Mouse (Mus musculus): ENCODE measurements around the gene Plcl1.

Gene Plcl1

DNA sequence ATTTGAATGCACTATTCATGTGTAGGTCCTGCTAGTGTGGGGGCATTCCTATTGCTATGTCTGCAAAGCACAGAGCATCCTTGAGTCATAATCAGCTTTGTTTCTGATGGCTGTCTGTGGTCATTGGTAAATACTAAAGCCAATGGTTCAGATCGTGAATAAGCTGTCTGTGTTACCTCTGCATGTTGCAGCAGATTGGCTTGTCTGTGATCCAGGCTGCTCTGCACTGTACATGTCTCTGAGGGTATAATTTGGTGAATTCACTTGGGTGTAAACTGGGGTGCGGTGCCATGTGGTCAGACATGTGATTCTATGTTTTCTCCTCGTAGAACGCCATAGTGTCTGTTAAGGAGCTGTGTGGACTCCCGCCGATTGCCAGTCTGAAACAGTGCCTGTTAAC lies 295.9 kb downstream of the Plcl1 start:
- DNase-seq (ENCODE audit: low read depth, low spot score), result no peak

DNA sequence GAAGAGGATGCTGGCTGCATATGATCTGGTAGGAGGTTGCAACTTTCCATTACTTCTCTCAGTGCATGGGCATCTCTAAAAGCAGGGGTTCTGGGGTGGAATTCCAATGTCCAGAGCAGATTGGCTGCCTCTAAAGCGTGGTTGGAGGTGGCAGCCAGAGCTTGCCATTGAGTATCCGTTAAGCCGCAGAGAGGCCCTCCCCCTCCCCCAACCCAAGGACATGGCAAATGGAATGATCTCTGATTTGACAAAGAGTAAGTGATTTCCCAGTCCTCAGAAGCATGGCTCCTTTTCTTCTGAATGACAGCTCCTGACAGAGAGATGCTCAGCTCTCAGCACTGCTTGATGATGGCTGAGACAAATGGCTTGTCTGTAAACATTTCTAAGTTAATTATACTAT lies 296.4 kb downstream of the Plcl1 start:
- no peak for DNase-seq (ENCODE audit: low read depth, low spot score)

DNA sequence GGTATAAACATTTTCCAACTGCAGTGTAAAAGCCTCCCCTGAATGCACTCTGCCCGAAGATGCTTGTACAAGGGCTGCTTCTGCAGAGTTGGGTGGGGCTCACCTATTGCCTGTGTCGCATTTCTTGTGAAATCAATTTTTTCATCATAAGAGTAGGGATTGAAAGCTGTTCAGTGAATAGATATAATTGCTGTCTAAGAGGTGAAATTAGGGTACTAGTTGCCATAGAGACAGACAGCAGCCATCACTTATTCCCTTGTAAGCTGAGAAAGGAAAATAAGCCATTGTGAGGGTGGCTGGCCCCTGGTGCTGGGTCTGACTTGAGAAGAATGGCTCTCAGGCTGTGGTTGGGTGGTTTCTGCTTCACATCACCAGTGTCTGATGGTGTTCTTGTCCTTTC lies 299.0 kb downstream of the Plcl1 start:
- DNase-seq (ENCODE audit: low read depth, low spot score), result peak; percentile 24

DNA sequence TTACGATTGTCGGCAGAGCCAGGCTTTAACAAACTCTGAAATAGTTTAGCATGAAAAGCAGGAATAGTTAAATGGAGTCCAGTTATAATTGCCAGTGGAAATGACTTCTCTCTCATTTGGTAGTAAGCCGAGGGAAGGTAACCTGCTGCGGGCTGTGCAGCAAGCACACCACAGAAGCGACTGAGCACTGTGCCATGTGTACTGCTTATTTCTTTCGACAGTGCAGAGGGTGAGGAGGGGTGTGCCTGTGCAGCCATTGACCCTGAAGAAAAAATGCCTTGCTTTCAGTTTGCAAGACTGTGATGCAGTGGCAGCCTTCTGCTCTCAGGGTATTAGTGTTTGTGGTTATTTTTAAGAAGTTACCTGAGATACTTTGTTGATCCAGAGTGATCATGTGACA lies 299.5 kb downstream of the Plcl1 start:
- no peak for DNase-seq (ENCODE audit: low read depth, low spot score)

DNA sequence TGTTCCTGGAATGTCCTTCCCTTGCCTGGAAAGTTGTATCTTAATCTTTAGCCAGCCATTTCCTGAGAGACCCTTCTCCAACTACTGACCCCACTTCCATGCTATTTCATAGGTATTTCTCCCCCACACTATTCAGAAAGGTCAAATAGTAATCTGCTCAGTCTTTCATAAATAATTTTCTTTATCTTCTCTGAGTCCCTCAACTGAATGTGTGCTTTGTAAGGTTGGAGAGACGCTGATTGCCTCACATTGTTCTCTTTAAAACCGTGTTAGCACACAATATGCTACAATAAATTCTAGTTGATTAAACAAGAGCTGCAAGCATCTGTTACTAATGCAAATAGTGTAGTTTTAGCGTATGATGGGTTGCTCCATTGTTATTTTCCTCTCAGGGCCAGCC lies 300.0 kb downstream of the Plcl1 start:
- no peak for DNase-seq (ENCODE audit: low read depth, low spot score)

DNA sequence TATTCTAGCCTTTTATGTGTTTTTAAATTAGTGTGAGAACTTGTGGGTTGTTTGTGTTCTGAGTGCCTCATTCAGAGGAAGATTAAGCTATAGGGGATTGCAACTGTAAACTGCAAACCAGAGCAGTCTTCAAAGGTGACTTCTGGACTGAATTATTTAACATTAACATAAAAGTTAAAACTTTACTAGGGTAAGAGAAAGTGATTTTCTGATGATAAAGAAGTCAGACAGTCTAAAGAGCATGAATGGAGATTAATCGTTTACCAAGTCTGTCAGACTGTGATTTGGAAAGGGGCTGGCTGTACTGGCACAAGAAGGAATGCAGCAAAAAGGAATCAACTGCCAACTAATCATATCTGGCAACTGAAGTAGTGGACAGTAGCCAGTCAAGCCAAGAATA lies 301.2 kb downstream of the Plcl1 start:
- DNase-seq (ENCODE audit: low read depth, low spot score), result no peak

DNA sequence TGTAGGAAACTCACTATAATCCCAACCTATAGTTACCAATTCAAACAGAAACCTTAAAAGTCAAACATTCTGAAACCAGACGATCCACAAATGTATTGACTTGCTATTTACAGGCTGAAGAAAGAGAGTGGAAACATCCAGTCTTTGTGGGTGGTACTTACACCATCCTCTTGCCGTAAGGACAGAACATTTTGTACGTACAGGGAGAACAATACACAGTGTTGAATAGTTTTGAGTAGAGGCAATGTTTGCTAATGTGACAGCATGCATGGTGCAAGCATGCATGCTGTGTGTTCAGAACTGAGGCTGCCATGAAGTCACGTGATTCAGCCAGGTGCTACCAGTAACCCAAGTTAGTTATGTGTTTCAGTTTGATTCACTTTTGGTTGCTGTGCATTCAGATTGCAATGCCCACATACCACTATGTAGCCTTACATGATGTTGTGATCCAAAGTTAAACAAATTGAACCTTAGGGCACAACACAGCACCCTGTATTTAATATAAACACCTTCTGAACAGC lies 311.6 kb downstream of the Plcl1 start:
- no peak for DNase-seq (ENCODE audit: low read depth, low spot score)

DNA sequence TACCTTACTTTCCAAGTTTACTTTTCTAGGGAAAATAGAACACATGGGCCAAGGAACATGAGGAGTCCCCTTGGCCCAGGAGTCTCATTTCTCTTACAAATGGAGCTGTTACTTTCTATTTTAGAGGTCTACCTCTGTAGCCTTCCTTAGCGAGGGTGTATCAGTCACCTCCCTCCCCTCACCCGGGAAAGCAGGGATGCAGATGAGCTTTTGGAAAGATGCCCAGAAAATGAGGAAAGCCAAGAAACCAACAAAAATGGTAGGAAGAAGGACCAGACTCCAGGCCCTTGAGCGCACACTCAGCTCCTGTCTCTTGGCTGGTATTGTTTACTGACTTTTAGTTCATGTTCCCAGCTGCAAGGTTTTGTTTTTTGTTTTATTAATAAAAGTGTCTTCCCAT lies 319.7 kb downstream of the Plcl1 start:
- peak; percentile 61 for DNase-seq (ENCODE audit: low read depth, low spot score)

DNA sequence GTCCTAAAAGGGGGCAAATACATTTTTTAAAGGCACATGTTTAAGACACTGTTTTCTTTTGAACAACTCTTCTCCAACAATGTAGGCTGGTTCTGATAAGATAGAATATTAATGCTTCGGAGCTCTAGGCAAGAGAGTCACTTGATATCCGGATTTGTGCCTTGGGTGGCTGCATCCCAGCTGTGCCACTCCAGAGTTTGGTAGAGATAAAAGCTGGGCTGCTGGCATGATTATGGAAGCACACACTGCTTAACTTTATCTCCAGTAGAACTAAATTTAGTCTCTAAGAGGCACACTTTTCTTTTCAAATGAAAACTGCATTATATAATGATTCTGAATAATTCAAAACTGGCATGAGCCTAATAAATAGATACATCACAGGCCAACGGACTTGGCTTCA lies 323.6 kb downstream of the Plcl1 start:
- DNase-seq (ENCODE audit: low read depth, low spot score), result peak; percentile 40

DNA sequence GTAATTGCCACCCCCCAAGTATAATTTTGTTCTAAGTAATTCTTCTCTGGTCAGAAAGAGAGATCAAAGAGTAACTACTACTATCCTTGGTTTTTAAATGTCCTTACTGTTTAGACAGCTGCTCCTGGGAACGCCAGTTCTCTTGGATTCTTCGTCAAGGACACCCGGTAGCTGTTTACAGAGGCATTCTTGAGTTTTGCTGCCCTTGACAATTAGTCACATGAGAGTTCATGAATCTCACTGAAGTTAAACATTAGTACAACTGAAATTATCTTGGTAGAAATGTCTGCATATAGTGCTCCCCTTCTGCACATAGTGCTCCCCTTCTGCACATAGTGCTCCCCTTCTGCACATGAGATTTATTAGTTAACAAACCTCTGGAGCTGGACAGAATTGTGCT lies 327.2 kb downstream of the Plcl1 start:
- DNase-seq (ENCODE audit: low read depth, low spot score), result no peak

DNA sequence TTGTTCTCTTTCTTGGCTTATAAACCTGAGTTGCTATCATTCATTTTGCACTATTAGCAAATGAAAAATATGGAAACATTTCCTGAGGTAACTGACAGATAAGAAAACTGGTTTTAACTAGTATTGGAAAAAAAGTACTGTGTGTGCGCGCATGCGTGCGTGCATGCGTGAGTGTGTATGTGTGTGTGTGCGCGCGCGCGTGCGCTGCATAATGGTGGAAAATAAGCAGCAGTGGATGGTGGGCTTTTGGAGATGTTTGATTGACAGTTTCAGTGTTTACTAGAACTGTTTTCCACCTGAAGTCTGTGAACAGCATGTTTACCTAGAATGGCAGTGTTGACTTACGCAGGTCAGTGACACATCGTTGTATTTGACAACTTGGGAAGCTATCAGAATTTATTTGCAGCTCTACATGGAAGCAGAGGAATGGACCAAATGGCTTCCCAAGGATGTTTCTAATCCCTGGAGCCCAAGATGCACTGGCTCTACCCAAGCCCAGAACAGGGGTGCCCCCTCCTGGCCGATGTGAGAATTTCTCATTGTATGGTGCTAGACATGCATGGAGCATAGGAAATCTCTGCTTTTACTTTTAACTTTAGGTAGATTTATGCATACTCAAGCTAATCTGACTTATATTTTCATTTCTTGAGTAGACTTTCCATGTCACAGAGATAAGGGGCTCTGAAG lies 330.5 kb downstream of the Plcl1 start:
- DNase-seq (ENCODE audit: low read depth, low spot score), result peak; percentile 85

DNA sequence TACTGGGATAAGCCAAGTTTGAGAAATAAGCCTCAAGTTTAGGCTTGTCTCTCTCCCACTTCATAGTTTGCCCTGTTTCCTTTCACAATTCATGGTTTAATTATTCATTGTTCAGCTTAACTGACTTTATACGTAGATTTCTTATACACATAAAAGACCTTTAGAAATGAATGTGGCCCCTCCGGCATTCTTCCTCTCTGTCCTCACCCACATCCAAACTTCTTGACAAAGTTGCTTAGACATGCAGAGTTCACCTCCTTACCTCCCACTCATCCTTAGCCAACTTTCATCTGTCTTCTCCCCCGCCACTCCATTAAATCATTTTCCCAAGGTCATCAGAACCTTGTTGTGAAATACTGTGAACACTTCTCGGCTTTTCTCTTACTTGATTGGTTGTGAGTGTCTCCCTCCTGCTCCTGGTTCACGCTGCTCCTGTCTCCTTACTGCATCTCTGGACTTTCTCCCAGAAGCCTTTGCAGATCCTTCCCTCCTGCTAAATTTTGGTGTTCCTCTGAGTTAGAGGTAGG lies 331.1 kb downstream of the Plcl1 start:
- no peak for DNase-seq (ENCODE audit: low read depth, low spot score)

DNA sequence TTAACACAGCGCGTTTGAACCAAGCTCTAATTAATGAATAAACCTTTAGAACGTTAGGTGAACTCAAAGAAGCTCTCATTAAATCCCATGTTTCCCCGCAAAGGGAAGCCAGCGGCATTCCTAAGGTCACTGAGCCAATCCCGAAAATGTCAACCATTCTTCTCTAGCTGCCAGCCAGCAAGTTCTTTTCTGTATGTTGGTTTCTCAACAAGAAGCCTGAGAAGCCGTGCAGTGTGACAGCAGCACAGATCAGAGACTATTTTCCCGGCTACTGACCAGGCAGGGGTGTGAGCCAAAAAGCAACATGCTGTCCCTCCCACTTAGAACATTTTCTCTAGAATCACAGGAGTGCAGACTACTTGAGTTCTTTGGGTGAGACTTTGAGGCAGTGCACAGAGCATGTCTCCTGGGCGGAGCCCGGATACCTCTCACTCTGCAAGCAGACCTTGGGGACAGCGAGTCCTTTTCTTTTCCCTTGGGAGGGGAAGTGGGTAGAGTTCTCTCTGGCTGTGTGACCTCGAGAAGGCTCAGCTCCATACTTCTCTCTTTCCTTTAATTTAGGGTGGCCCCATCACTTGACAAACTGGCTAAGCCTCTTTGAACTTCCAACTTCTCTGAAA lies 333.1 kb downstream of the Plcl1 start:
- DNase-seq (ENCODE audit: low read depth, low spot score), result no peak

DNA sequence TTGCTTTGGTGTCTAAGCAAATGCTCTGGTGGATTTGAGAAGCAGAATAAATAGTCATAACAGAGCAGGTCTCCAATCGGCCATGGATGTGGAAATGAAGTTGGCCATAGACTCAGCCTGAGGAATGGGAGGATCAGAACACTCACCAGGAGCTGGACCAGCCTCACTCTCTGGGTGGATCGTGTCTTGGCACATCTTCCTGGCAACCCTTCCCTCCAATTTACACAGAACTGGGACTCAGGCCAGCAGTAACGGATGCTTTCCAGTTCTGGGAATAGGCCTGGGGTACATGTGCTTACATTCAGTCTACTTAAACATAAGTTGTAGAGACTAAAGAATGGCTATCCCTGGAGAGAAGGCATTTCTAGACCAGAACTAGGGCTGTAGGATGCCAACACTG lies 336.2 kb downstream of the Plcl1 start:
- DNase-seq (ENCODE audit: low read depth, low spot score), result peak; percentile 71

DNA sequence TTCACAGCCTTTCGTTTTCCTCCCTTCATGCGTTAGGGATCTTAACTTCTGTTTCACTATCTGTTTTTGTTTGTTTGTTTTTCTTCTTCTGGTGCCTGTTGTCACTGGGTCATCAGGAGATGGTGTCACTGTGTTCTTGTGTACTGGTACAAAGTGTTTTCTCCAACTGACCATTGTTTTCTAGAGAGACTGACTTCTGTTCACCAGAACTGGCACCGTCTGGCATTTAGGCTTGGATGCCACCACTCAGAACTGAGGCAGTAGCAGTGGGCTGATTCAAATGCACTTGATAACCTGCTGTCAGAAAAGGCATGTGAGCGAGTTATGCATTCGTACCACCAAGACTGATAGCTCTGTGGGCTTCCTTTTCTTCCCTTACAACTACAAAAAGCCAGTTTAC lies 342.8 kb downstream of the Plcl1 start:
- peak; percentile 88 for DNase-seq (ENCODE audit: low read depth, low spot score)

DNA sequence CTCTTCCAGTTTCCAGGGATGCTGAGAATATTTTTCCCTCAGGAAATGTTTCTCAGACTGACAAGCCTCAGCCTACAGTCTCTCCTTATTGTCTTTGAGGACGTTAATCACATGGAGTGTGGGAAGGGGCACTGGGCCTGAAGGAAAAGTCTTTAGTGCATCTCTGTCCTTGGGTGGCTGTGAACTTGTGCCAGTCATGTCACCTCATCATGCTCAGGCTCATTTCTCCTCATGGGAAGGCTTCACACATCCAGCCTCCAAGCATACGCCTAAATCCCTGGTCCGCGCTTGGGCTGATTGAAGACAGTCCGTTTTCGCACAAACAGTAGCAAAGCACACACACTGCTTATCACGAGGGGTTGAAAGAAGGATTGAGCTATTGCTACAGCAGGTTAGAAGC lies 344.0 kb downstream of the Plcl1 start:
- DNase-seq (ENCODE audit: low read depth, low spot score), result no peak

DNA sequence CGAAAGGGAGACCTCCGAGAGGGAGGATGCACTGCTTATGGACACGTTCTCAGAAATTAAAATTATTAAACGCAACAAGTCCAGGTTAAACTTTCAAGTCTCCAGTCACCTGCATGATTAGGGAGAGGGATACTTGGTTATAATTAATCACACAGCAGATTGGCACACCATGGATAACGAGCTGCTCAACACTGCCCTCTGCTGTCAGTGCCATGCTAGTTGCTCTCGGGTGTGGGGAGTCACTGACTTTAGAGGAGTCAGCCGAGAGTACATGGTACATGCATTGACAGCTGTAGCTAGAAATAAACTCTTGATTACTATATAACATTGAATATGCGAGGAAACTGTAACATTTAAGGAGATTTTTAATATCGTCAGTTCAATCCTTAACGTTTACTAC lies 350.0 kb downstream of the Plcl1 start:
- peak; percentile 60 for DNase-seq (ENCODE audit: low read depth, low spot score)

DNA sequence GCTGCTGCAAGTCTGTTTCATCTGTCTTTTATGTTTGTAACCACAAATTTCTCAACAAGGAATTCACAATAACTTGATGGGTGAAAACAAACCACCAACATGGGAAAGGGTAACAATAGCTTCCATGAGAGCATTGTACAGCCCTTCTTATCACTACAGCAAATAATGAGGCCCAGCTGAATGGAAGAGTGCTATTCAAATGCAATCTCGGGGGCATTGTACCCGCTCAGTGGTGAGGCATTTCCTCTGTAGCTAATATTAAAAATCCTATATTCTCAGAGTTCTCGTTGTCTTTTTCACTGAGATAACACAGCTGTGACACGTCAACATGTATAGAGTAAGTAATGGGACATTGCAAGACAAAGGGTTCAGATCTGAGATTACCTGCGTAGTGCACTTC lies 356.6 kb downstream of the Plcl1 start:
- no peak for DNase-seq (ENCODE audit: low read depth, low spot score)

DNA sequence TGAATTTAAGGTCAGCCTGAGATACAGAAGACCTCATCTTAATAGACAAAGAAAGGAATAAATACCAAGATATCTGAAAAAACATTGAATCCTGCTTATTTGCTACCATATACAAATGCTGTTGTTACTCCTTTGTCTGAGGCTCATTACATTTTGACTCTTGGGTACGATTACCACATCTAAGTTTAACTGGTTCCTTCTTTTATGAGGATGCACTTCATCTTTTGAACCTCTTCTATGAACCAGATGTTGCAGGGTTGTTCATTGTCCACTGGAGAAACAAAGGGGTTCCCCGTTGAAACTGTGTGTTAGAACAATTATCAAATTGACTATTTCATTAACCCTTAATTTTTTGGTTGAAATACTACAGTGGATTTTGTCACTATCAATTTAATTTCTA lies 357.4 kb downstream of the Plcl1 start:
- DNase-seq (ENCODE audit: low read depth, low spot score), result no peak

DNA sequence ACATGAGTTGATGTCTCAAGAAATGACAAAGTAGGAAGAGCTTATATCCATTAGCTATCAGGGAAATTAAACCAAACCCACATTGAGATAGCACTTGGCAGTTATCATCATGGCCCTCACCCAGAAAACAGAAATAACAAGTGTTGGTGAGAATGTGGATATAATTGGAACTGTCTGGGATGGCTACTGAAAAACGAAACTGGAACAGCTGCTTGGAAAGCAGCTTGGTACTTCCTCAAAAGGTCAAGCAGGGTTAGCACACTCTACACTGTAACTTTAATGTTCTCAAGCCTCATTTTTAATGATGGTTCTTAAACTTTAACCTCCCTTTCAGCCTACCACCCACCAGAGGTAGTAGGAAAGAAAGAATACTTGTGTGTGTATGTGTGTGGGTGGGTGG lies 361.0 kb downstream of the Plcl1 start:
- peak; percentile 19 for DNase-seq (ENCODE audit: low read depth, low spot score)

DNA sequence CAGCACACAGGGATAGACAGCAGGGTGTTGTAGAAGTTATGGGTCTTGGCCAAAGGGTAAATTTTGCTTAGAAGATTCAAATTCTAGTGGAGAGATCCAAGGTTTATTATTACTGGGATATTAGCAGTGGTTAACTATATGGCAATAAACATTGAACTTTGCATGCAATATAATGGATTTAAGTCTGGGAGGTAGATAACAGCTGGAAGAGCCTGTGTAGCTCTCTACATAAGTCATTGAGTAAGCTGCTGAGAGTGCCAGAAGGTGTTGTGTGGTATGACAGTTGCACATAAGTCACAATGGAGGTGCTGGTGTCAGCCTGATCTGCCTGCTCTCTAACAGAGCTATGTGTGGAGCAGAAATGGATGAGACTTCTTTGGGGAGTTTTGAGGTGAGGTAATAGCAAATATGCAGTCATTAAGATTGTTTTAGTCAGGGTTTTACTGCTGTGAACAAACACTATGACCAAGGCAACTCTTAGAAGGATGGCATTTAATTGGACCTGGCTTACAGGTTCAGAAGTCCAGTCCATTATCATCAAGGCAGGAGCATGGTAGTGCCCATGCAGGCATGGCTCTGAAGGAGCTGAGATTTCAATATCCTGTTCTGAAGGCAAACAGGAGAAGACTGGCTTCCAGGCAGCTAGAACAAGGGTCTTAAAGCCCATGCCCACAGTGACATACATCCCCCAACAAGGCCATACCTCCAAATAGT lies 364.5 kb downstream of the Plcl1 start:
- DNase-seq (ENCODE audit: low read depth, low spot score), result no peak

DNA sequence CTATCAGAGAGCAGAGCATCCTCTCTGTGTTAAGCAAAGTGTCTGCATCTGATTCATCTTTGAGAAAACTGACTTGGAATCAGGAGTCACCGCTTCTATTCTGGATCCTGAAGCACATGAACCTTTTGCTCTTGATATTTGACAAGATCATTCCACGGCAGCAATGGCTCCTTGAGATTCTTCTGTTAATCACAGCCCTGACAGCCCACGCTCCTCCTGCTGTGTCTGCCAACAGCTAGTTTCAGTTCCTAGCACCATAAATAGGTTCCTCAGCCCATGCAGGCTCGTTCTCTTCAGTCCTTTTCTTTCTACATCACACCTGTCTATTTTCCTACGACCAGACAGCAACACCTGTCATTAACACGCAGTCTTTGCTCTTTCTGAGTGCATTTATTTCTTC lies 387.1 kb downstream of the Plcl1 start:
- peak; percentile 89 for DNase-seq (ENCODE audit: low read depth, low spot score)

Measured in brain, adult 2 months (tissue).